Mouse (Mus musculus) thymus, adult 2 months (tissue): ENCODE results near the gene Acot7. TPM values are rescaled to one million over a fixed set of nuclear protein-coding genes. Genes with fewer than 3 reads are reported as not detected.

Experiments
- DNase-seq: peaks from one replicate; pipeline ENCODE4 v3.0.0; 2021
- H3K27ac ChIP-seq: fragments of 200-500 bp; 2 replicates; pipeline ENCODE4 v1.5.1; 2012; ENCODE audit warnings: low read length, control low read depth; ENCODE audit not compliant: control insufficient read depth, insufficient read depth
- H3K27me3 ChIP-seq: fragments of 200-500 bp; 2 replicates; pipeline ENCODE4 v1.6.1; 2012; ENCODE audit warnings: mild to moderate bottlenecking, low read length, moderate library complexity, mixed read lengths; ENCODE audit not compliant: control insufficient read depth, insufficient read depth
- H3K36me3 ChIP-seq: fragments of 200-500 bp; 2 replicates; pipeline ENCODE4 v1.6.1; 2012; ENCODE audit warnings: mild to moderate bottlenecking, low read length, moderate library complexity; ENCODE audit not compliant: control insufficient read depth, insufficient read depth
- H3K4me1 ChIP-seq: fragments of 200-500 bp; replicated peaks from 2 replicates; pipeline ENCODE4 v1.6.1; 2012; ENCODE audit warnings: low read length; ENCODE audit not compliant: control insufficient read depth, insufficient read depth
- H3K4me3 ChIP-seq: fragments of 200-500 bp; 2 replicates; pipeline ENCODE4 v1.5.1; 2012; ENCODE audit warnings: mild to moderate bottlenecking, low read length, control low read depth, moderate library complexity; ENCODE audit not compliant: control insufficient read depth, insufficient read depth
- CTCF ChIP-seq: fragments of 200-500 bp; IDR thresholded peaks from 2 replicates; pipeline ENCODE4 v1.5.1; 2012; ENCODE audit warnings: mild to moderate bottlenecking, control low read depth, low read length, moderate library complexity, borderline replicate concordance; ENCODE audit not compliant: control insufficient read depth, poor library complexity, insufficient read depth; ENCODE audit errors: extremely low read depth
- POLR2A ChIP-seq: fragments of 200-500 bp; IDR thresholded peaks from 2 replicates; pipeline ENCODE4 v1.6.1; 2012; ENCODE audit warnings: mild to moderate bottlenecking, low read length, control low read depth, moderate library complexity; ENCODE audit not compliant: control insufficient read depth, poor library complexity, insufficient read depth; ENCODE audit errors: extremely low read depth
- WGBS: fragments of 180-500 bp; shearing (Covaris S2); methylation state at CpG from one replicate; pipeline ENCODE4 v1.1.7; 2018; 5-methylcytosine and 5-hydroxymethylcytosine counted together
- polyA plus RNA-seq: library from polyadenylated mRNA; depleted of rRNA; stranded (reverse); fragments of >200 nt; gene quantifications from 2 replicates; pipeline ENCODE4 v1.2.3, GENCODE M21; 2012

Acot7 gene
- polyA plus RNA-seq, 1 experiment = 56.6 TPM

GRCm38 (mm10) chr4:152276389-152277347 lies 98.7 kb downstream of the Acot7 start:
- Histone ChIP-seq H3K27ac (no peak overlapping the region), H3K4me1 (peaks cover 9% of the 10 kb centered on the region; the same call in 1 of the 2 replicates), H3K4me3 (no peak overlapping the region), H3K27me3 (peaks cover 2% of the 10 kb centered on the region; the same call in 1 of the 2 replicates), H3K36me3 (no peaks in the 10 kb centered on the region)
- DNase-seq = no peak
- no peak for TF ChIP-seq POLR2A
- peak; percentile 60; the same call in 1 of the 2 replicates for TF ChIP-seq CTCF
- 69% methylated on average over 10 of the region's 10 CpGs for WGBS

DNA sequence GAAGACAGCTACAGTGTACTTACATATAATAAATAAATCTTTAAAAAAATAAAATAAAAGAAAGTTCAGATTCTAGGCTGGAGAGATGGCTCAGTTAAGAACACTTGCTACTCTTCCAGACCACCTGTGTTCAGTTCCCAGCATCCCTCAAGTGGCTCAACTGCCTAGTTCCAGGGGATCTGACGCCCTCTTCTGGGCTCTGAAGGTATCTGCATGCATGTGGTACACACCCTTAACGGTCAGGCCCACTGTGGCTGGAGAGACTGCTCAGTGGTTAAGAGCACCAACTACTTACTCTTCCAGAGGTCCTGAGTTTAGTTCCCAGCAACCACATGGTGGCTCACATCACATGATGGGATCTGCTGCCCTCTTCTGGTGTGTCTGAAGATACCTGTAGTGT lies 100.0 kb downstream of the Acot7 start:
- WGBS = 79% methylated on average over 2 of the region's 2 CpGs
- no peak for DNase-seq
- no peak overlapping the region for H3K27ac ChIP-seq
- peaks cover 13% of the 10 kb centered on the region for H3K4me1 ChIP-seq
- H3K4me3 ChIP-seq = no peak overlapping the region
- peaks cover 8% of the 10 kb centered on the region; the same call in 1 of the 2 replicates for H3K27me3 ChIP-seq
- no peaks in the 10 kb centered on the region for H3K36me3 ChIP-seq
- TF ChIP-seq POLR2A (no peak), CTCF (no peak)

DNA sequence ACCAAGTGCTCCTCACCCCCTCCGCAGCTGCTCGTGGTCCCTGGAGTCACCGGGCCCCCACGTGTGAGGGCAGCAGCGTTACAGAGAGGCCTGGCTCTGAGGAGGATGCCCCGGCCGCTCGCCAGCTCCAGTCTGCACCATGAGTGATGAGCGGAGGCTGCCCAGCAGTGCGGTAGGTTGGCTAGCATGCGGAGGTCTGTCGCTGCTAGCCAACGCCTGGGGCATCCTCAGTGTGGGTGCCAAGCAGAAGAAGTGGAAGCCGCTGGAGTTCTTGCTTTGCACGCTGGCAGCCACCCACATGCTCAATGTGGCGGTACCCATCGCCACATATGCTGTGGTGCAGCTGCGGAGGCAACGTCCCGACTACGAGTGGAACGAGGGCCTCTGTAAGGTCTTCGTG lies 101.1 kb downstream of the Acot7 start:
- no peak overlapping the region for H3K4me3 ChIP-seq
- peaks cover 18% of the 10 kb centered on the region for H3K4me1 ChIP-seq
- H3K27ac ChIP-seq = no peak overlapping the region
- no peak for TF ChIP-seq CTCF
- TF ChIP-seq POLR2A = no peak
- H3K27me3 ChIP-seq = peaks cover 10% of the 10 kb centered on the region; the same call in 1 of the 2 replicates
- H3K36me3 ChIP-seq = no peaks in the 10 kb centered on the region
- WGBS = 87% methylated on average over 23 of the region's 23 CpGs
- no peak for DNase-seq

DNA sequence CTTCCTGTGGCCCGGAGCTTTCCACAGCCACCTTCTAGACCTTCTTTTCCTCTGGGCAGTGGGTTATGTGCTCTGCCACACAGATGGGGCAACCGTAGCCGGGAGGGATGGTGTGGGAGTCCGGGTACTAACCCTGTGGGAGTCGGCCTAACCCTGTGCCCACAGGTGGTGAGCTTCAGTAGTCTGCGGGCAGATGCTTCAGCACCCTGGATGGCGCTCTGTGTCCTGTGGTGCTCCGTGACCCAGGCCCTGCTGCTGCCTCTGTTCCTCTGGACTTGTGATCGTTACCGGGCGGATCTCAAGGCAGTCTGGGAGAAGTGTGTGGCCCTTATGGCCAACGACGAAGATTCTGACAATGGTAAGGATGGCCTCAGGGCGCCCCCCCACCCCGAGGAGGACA lies 103.7 kb downstream of the Acot7 start:
- WGBS = 56% methylated on average over 15 of the region's 15 CpGs
- peaks cover 18% of the 10 kb centered on the region for H3K4me1 ChIP-seq
- no peak for DNase-seq
- H3K4me3 ChIP-seq = no peak overlapping the region
- H3K36me3 ChIP-seq = no peaks in the 10 kb centered on the region
- no peak overlapping the region for H3K27ac ChIP-seq
- TF ChIP-seq CTCF (no peak), POLR2A (no peak)
- peaks cover 8% of the 10 kb centered on the region; the same call in 1 of the 2 replicates for H3K27me3 ChIP-seq

DNA sequence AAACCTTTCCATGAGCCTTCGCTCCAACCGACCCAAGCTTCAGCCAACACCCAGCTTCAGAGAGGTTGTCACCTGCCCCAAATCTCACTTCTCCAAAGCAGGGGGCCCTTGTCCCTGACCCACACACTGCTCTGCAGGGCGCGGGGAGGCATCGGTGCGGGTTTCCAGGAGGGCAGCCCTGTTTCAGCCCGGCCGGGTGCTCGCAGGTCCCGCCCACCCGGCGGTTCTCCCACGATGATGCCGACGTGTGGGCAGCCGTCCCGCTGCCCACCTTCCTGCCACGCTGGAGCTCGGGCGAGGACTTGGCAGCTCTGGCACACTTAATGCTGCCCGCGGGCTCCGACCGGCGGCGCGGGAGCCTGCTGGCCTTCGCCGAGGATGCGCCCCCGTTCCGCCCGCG lies 104.8 kb downstream of the Acot7 start:
- H3K4me3 ChIP-seq = peak overlapping the region; percentile 28; the same call in 1 of the 2 replicates
- TF ChIP-seq CTCF = no peak
- TF ChIP-seq POLR2A = no peak
- H3K36me3 ChIP-seq = no peaks in the 10 kb centered on the region
- H3K27me3 ChIP-seq = peaks cover 8% of the 10 kb centered on the region; the same call in 1 of the 2 replicates
- no peak overlapping the region for H3K27ac ChIP-seq
- WGBS = 14% methylated on average over 34 of the region's 34 CpGs
- H3K4me1 ChIP-seq = peaks cover 20% of the 10 kb centered on the region
- no peak for DNase-seq

- Histone ChIP-seq H3K36me3 (no peaks in the 10 kb centered on the region), H3K27me3 (peaks cover 8% of the 10 kb centered on the region; the same call in 1 of the 2 replicates), H3K4me1 (peaks cover 20% of the 10 kb centered on the region), H3K27ac (no peak overlapping the region), H3K4me3 (peak overlapping the region; percentile 28)
- 5% methylated on average over 70 of the region's 70 CpGs for WGBS
- TF ChIP-seq POLR2A = no peak
- TF ChIP-seq CTCF = peak; percentile 97
- DNase-seq = peak; percentile 86
These were observed 105.4 kb downstream of the Acot7 start for GRCm38 (mm10) chr4:152283186-152283950.
